Mouse (Mus musculus) G1E (cell line): ENCODE data around the gene Cdk2ap1.

Experiments used
- CTCF ChIP-seq: IDR thresholded peaks from 2 replicates; pipeline ENCODE4 v1.5.1; 2012; ENCODE audit warnings: low read depth, low read length, inconsistent platforms, mixed read lengths
- GATA1 ChIP-seq: IDR thresholded peaks from 2 replicates; pipeline ENCODE4 v1.6.1; 2012; ENCODE audit warnings: borderline replicate concordance, low read length, inconsistent platforms, mixed read lengths
- GATA2 ChIP-seq: IDR thresholded peaks from 2 replicates; pipeline ENCODE4 v1.6.1; 2012; ENCODE audit warnings: low read depth, low read length, inconsistent platforms, borderline replicate concordance
- POLR2AphosphoS5 ChIP-seq: IDR thresholded peaks from 2 replicates; pipeline ENCODE4 v1.6.1; 2012; ENCODE audit warnings: low read depth, low read length, inconsistent platforms; ENCODE audit not compliant: insufficient replicate concordance
- TAL1 ChIP-seq: conservative IDR thresholded peaks from 2 replicates; pipeline ENCODE4 v1.6.1; 2012; ENCODE audit warnings: low read depth, low read length, inconsistent platforms, mixed read lengths

DNA sequence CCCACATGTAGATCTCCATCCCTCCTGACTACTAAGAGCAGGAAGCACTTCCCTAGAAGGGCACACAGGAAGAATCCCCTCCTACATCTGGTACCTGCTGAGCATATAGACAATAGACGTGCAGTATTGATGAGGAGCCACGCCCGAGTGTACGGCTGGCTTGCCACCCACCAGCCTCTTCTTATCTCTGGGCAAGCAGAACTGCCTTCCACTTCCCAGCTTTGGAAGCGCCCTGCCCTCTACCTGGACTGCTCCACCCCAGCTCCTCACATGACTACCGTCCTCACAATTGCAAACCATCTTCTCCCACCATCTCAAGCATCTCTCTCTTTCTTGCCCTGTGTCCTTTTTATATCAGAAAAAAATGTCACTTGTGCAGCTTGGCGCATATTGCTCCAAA lies 45.2 kb downstream of the Cdk2ap1 start:
- TF ChIP-seq CTCF (no peak), GATA2 (no peak), TAL1 (no peak), POLR2AphosphoS5 (no peak), GATA1 (no peak)
